Mouse (Mus musculus) limb, embryonic 11.5 days (tissue): ENCODE results near the gene Tns1. TPM values are rescaled to one million over a fixed set of nuclear protein-coding genes. Genes with fewer than 3 reads are reported as not detected.

Experiments
- ATAC-seq: fragments of 200-750 bp; cut with Nextera tagmentation; 2 replicates; pipeline ENCODE4 v1.8.0; 2017; ENCODE audit warnings: low read depth; ENCODE audit not compliant: insufficient number of reproducible peaks, low FRiP score, low TSS enrichment
- DNase-seq: peaks from one replicate; pipeline ENCODE4 v3.0.0-alpha.2; 2015; ENCODE audit warnings: low spot score
- H3K27ac ChIP-seq: fragments of 300-500 bp; sonication (generic); replicated peaks from 2 replicates; pipeline ENCODE4 v1.5.1; 2014; ENCODE audit warnings: low read depth, mild to moderate bottlenecking, low read length
- H3K27me3 ChIP-seq: fragments of 300-500 bp; sonication (generic); 2 replicates; pipeline ENCODE4 v1.6.1; 2014; ENCODE audit warnings: mild to moderate bottlenecking, low read length, mixed read lengths; ENCODE audit not compliant: control insufficient read depth, insufficient read depth
- H3K36me3 ChIP-seq: fragments of 300-500 bp; sonication (generic); 2 replicates; pipeline ENCODE4 v1.6.1; 2014; ENCODE audit warnings: mild to moderate bottlenecking, low read length, moderate library complexity, mixed read lengths; ENCODE audit not compliant: control insufficient read depth, insufficient read depth
- H3K4me1 ChIP-seq: fragments of 300-500 bp; sonication (generic); 2 replicates; pipeline ENCODE4 v1.6.1; 2014; ENCODE audit warnings: low read length, mixed read lengths; ENCODE audit not compliant: control insufficient read depth, insufficient read depth
- H3K4me2 ChIP-seq: fragments of 300-500 bp; sonication (generic); 2 replicates; pipeline ENCODE4 v1.6.1; 2014; ENCODE audit warnings: low read depth, mild to moderate bottlenecking, moderate library complexity; ENCODE audit not compliant: severe bottlenecking
- H3K4me3 ChIP-seq: fragments of 300-500 bp; sonication (generic); 2 replicates; pipeline ENCODE4 v1.5.1; 2014; ENCODE audit warnings: low read depth, low read length
- H3K9ac ChIP-seq: fragments of 300-500 bp; sonication (generic); 2 replicates; pipeline ENCODE4 v1.6.1; 2014; ENCODE audit warnings: mild to moderate bottlenecking, low read length
- H3K9me3 ChIP-seq: fragments of 300-500 bp; sonication (generic); 2 replicates; pipeline ENCODE4 v1.6.1; 2016; ENCODE audit warnings: low read length; ENCODE audit not compliant: control insufficient read depth
- WGBS: fragments of 180-500 bp; shearing (Covaris S2); extraction: QIAGEN DNeasy Blood & Tissue Kit; methylation state at CpG from one replicate; pipeline ENCODE4 v1.1.7; 2014; 5-methylcytosine and 5-hydroxymethylcytosine counted together
- polyA plus RNA-seq: library from polyadenylated mRNA; unstranded; fragments of >200 nt; fragmentation: Nextera tagmentation; extraction: Ambion mirVana; gene quantifications from 2 replicates; pipeline ENCODE4 v1.2.1, GENCODE M21; 2014

Gene Tns1
- polyA plus RNA-seq, 1 experiment from 2014 or later: 36.9 TPM

DNA sequence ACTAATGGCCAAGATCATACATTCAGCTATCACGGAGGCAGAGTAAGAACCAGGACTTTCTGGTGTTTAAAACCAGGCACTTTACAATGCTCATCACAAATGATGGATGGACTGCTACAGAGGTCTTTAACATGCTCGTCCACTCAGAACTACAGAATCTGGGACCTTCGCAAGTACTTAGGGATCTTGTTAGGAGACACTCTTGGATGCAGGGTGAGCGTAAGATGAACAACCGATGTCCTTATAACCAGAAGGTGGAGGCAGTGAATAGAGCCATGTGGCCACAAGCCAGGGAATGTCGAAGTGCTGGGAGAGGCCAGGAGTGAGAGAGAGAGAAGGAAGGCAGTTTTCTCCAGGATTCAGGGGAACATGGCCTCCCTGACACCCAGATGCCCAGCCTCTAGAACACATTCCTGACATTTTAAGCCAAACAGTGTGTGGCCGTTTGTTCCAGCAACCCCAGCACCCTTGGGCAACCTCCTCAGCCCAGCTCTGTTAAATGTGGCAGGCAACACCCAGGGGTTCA lies 130.3 kb downstream of the Tns1 start:
- DNase-seq (no peak), ATAC-seq (no peak)
- Histone ChIP-seq H3K9me3 (no peaks in the 10 kb centered on the region), H3K9ac (no peak overlapping the region), H3K36me3 (peaks cover 2% of the 10 kb centered on the region; the same call in 1 of the 2 replicates), H3K4me3 (no peak overlapping the region), H3K4me1 (peaks cover 8% of the 10 kb centered on the region), H3K27ac (no peak overlapping the region), H3K27me3 (no peaks in the 10 kb centered on the region), H3K4me2 (no peak overlapping the region)
- 70% methylated on average over 7 of the region's 7 CpGs for WGBS

DNA sequence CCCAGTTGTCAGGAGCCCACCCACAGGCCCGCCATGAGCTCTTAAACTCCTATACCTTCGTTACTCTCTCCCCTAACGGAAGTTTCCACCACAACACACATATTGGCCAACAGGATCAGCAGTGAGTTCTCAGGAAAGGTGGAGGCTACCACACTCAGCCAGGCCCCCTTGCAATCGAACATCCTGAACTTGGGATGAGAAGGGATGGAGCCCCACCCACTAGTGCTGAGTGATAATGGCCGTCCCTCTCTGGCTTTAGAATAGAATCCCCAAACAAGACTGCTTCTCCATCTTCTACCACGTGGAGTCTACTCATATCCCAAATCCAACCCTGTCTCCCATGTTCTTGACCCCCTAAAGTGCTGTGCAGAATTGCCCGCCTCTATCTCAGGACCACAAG lies 131.0 kb downstream of the Tns1 start:
- H3K36me3 ChIP-seq: peaks cover 2% of the 10 kb centered on the region; the same call in 1 of the 2 replicates
- no peak for ATAC-seq
- H3K4me1 ChIP-seq: peaks cover 2% of the 10 kb centered on the region; the same call in 1 of the 2 replicates

DNA sequence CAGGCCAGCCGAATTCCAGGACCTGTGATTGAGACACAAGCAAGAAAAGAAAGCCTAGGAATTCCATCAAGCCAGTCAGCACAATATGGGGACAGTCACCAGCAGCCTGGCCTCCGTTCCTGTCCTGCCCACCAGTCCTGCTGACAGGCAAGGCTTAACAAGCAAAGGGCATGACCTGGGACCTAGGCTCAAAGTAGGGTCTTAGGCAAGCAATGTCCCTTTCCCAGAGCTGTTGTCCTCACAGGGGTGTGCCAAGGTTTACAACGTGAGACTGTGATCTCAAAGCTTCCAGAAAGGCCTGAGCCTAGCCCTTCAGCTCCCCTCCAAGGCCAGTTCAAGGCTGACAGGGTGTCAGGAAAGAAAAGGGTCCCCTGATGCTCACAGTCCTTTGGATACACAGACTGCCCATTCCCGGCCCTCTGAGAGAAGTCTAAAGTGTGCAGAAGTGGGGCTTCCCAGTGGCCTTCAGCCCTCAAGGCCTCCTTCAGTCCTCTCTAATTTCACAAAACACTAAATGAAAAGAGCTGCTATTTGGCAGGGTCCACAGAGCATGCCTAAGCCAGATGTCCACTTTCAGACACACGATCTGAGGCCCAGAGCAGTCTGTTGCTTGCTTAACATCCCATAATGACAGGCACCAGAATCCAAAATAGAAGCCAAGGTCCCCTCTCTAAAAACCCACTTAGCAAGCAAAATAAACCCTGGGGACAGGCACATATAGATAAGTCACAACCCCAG lies 131.9 kb downstream of the Tns1 start:
- Histone ChIP-seq H3K27me3 (no peaks in the 10 kb centered on the region), H3K4me1 (peaks cover 2% of the 10 kb centered on the region; the same call in 1 of the 2 replicates), H3K4me3 (no peak overlapping the region), H3K36me3 (peaks cover 2% of the 10 kb centered on the region; the same call in 1 of the 2 replicates), H3K9ac (no peak overlapping the region; the same call in 1 of the 2 replicates), H3K9me3 (no peaks in the 10 kb centered on the region), H3K27ac (no peak overlapping the region), H3K4me2 (no peak overlapping the region)
- DNase-seq: no peak
- no peak for ATAC-seq
- 65% methylated on average over 5 of the region's 5 CpGs for WGBS

More for the DNA sequence above, 131.0 kb downstream of the Tns1 start:
- no peaks in the 10 kb centered on the region for H3K9me3 ChIP-seq
- H3K4me3 ChIP-seq: no peak overlapping the region
- H3K9ac ChIP-seq: no peak overlapping the region
- no peak overlapping the region for H3K4me2 ChIP-seq
- no peak overlapping the region for H3K27ac ChIP-seq
- WGBS: 79% methylated on average over 7 of the region's 7 CpGs
- DNase-seq: no peak
- no peaks in the 10 kb centered on the region for H3K27me3 ChIP-seq

DNA sequence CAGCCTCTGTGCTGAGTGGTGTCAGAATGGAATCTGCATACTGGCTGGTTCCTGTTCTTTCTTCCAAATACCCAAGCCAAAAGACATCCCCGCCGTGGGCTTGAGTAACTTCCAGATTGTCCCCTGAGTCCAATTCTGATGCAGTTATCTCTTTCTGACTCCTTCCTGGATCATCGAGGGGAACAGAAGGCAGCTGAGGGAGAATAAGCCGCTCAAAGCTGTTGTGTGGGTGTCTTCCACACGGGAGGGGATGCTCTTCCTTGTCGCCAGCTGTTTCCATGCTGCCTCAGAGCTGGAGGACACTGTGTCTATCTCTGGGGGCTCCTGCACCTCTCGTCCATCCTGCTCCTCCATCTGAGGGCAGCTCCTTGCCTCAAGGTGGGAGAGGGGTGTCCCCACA lies 133.0 kb downstream of the Tns1 start:
- H3K9ac ChIP-seq: no peak overlapping the region
- H3K36me3 ChIP-seq: peaks cover 2% of the 10 kb centered on the region; the same call in 1 of the 2 replicates
- DNase-seq (no peak), ATAC-seq (no peak)
- H3K9me3 ChIP-seq: no peaks in the 10 kb centered on the region
- no peaks in the 10 kb centered on the region for H3K27me3 ChIP-seq
- H3K4me1 ChIP-seq: peaks cover 2% of the 10 kb centered on the region; the same call in 1 of the 2 replicates
- H3K27ac ChIP-seq: no peak overlapping the region
- H3K4me2 ChIP-seq: no peak overlapping the region
- 87% methylated on average over 7 of the region's 7 CpGs for WGBS
- H3K4me3 ChIP-seq: no peak overlapping the region

DNA sequence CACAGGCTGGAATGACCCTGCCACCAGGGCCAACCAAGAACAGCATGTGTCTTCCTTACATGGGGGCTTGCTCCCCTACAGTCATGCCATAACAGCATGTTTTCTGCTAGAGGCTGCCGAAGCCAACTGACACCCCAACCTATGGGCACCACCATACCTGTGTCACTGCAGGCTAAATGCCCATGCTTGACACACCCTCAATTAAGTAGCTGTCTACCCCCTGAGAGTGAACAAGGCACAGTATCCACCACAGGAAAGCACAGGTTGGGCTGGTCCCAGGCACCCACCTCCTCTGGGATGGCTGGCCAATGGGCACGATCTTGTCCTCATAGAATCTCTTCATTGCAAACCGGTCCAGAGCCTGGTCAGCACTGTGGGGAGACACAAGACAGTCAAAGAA lies 134.2 kb downstream of the Tns1 start:
- Histone ChIP-seq H3K9me3 (no peaks in the 10 kb centered on the region), H3K4me2 (no peak overlapping the region), H3K4me1 (peaks cover 2% of the 10 kb centered on the region; the same call in 1 of the 2 replicates), H3K27ac (no peak overlapping the region), H3K36me3 (peaks cover 2% of the 10 kb centered on the region; the same call in 1 of the 2 replicates), H3K27me3 (no peaks in the 10 kb centered on the region), H3K9ac (no peak overlapping the region), H3K4me3 (no peak overlapping the region)
- no peak for DNase-seq
- no peak for ATAC-seq
- WGBS: 89% methylated on average over 3 of the region's 3 CpGs

DNA sequence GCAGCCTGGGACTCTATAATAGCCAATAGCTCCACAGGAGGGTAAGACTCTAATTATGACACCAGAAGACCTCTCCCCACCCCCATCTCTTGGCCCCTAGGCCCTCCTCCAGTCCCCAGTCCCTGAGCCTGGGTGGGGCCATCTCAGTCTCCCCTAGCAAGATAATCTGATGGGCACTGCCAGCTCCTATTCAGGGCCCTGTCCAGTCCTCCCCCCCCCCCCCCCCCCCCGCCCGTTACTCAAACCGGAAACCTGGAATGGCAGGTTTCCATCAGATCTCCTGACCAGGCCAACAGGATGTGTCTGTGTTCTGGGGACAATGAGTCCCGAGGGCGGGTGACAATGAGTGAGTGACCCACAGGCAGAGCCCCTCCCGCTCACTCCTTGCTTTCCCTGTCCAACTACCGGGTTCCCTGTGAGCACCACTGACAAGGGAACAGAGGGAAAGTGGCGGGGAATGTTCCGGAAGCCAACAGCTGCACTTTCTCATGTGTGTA lies 136.5 kb downstream of the Tns1 start:
- Histone ChIP-seq H3K4me1 (peaks cover 2% of the 10 kb centered on the region; the same call in 1 of the 2 replicates), H3K4me2 (no peak overlapping the region), H3K9ac (no peak overlapping the region), H3K27ac (no peak overlapping the region), H3K9me3 (no peaks in the 10 kb centered on the region), H3K36me3 (no peaks in the 10 kb centered on the region; the same call in 1 of the 2 replicates), H3K4me3 (no peak overlapping the region), H3K27me3 (no peaks in the 10 kb centered on the region)
- 59% methylated on average over 6 of the region's 9 CpGs for WGBS
- ATAC-seq (no peak), DNase-seq (no peak)

DNA sequence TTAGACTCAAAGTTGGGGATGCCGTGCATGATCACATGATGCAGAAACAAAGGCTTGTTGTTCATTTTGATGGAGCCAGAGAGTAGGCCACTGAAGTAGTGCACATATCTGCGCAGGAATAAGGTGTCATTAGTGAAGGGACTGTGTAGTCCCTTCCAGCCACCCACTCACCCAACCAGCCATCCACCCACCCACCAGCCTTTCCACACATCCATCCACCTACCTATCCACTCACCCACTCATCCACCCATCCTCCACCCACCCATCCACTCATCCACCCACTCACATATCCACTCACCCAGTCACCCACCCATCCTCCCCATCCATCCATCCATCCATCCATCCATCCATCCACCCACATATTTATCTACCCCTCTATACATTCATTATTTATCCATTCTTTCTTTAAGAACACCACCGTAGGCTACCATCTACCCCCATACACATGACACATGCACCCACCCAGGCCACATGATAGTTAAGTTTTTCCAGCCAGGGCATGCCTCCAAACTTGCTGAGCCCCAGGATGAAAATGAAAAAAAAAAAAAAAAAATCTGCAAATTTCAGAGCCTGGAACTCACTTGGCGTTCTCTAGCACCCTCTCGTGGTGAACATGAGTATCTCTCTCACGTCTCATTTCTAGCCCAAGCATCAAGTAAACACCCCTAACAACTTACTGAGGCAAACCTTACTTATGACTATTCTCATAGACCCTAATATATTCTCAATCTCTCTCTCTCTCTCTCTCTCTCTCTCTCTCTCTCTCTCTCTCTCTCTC lies 137.8 kb downstream of the Tns1 start:
- no peak overlapping the region for H3K9ac ChIP-seq
- H3K4me1 ChIP-seq: peaks cover 2% of the 10 kb centered on the region; the same call in 1 of the 2 replicates
- H3K36me3 ChIP-seq: no peaks in the 10 kb centered on the region; the same call in 1 of the 2 replicates
- H3K27me3 ChIP-seq: no peaks in the 10 kb centered on the region
- DNase-seq: peak; percentile 71
- H3K4me2 ChIP-seq: no peak overlapping the region
- WGBS: 48% methylated on average over 6 of the region's 6 CpGs
- ATAC-seq: peak; percentile 61; the same call in 1 of the 2 replicates
- no peak overlapping the region for H3K27ac ChIP-seq
- no peak overlapping the region for H3K4me3 ChIP-seq
- no peaks in the 10 kb centered on the region for H3K9me3 ChIP-seq

DNA sequence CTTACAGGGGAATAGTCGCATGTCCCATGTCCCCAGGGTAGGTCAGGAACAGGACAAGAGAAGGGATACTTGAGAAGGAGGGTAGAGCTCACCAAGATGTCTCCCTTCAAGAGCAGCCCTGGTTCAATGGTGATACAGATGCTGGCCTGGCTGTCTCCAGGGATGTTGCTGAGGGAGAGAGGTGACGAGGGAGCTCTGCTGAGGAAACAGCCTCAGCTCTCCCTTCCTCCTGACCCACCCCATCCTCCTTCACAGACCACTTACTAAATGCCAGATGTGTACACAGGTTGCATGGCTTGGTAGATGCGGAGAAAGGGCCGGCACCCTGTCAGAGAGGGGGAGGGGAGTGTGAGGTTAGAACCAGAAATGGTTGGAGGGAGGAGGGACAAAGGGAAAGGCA lies 138.6 kb downstream of the Tns1 start:
- no peak for ATAC-seq
- Histone ChIP-seq H3K4me2 (no peak overlapping the region), H3K27me3 (no peaks in the 10 kb centered on the region), H3K4me1 (peaks cover 2% of the 10 kb centered on the region; the same call in 1 of the 2 replicates), H3K9me3 (no peaks in the 10 kb centered on the region), H3K9ac (no peak overlapping the region), H3K4me3 (no peak overlapping the region), H3K27ac (no peak overlapping the region), H3K36me3 (no peaks in the 10 kb centered on the region; the same call in 1 of the 2 replicates)
- 68% methylated on average over 4 of the region's 4 CpGs for WGBS
- no peak for DNase-seq
